In the genomic region with DNA sequence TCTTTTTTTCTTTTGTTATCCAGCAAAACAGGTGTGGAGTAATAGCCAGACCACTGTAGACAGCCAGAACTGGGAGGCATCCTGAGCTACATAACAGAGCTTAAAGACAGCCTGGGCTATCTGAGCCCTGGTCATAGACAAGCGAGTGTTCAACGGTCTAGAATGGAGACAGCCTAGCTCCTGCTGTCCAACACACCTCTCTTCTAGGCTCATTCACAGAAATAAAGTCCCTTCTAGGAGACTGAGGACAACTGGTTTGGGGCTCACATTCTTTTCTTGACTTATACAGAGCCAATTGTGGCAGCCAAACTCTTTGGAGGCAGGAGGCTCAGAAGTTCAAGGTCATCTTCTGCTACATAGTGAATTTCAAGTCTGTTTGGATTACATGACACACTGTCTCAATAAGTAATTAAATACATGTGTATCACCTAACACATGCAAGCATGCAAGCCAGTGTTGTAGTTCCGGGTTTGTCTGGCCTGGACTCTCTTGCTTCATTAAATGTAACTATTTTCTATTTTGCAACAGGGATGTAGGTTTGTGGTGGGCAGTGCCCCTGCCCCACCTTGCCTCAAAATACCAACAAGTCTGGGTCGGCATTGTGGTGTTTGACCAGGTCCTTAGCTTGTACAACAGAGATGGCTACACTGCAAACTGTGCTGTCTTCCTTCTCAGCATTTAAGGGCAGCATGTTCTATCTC, we compare ENCODE assay signal across 8 mouse cellular contexts. TPM values are rescaled to one million over a fixed set of nuclear protein-coding genes. Genes with fewer than 3 reads are reported as not detected.
DNase-seq lines count a peak whose midpoint lies in the region; ATAC-seq and TF ChIP-seq lines count a peak whose summit lies in the region.

No protein-coding gene starts in this region.

- no peaks in the 10 kb centered on the region for H3K79me2 ChIP-seq in C2C12 (ENCODE audit: control insufficient read depth, insufficient read depth)

- peak; percentile 13 for DNase-seq in adrenal gland, adult 2 months
- no peak for DNase-seq in adrenal gland, postnatal 25 days
- no peak for DNase-seq in forebrain, embryonic 14.5 days (ENCODE audit: low spot score)
- no peak for DNase-seq in urinary bladder, postnatal 4 days (ENCODE audit: low spot score in 2 of 2)
- no peak for DNase-seq in layer of hippocampus, postnatal 36 days
- DNase-seq in spleen, postnatal 4 days (ENCODE audit: low spot score in 2 of 2), result no peak

- no peaks in the 10 kb centered on the region for H3K4me1 ChIP-seq in forebrain, embryonic 14.5 days (ENCODE audit: control insufficient read depth, insufficient read depth, low read length)
- peaks cover 18% of the 10 kb centered on the region for H3K4me1 ChIP-seq in liver, embryonic 16.5 days (ENCODE audit: control insufficient read depth, low read depth, low read length)

- no peaks in the 10 kb centered on the region for H3K9me3 ChIP-seq in forebrain, embryonic 14.5 days (replicated peaks; ENCODE audit: control insufficient read depth, low read length)
- no peaks in the 10 kb centered on the region for H3K9me3 ChIP-seq in liver, embryonic 16.5 days (replicated peaks; ENCODE audit: control insufficient read depth, low read length)

- H3ac ChIP-seq in C2C12 (ENCODE audit: control insufficient read depth, insufficient read length, low read depth), result no peak overlapping the region

- 73% methylated on average over 4 of the region's 4 CpGs for WGBS in forebrain, embryonic 14.5 days
- 36% methylated on average over 4 of the region's 4 CpGs for WGBS in liver, embryonic 16.5 days (ENCODE audit: insufficient replicate concordance)

- H3K27ac ChIP-seq in forebrain, embryonic 14.5 days (ENCODE audit: low read depth, low read length), result 0 out of 2 replicates have a peak overlapping the region, but pooled peaks have one; percentile 3
- peak overlapping the region; percentile 75 for H3K27ac ChIP-seq in liver, embryonic 16.5 days (ENCODE audit: low read length)

- peak overlapping the region; percentile 18 for H3K4me3 ChIP-seq in C2C12 (ENCODE audit: insufficient read depth, poor library complexity, severe bottlenecking)
- peak overlapping the region; percentile 42; the same call in 1 of the 2 replicates for H3K4me3 ChIP-seq in forebrain, embryonic 14.5 days (ENCODE audit: low read depth, low read length)
- H3K4me3 ChIP-seq in liver, embryonic 16.5 days (ENCODE audit: low read depth, low read length), result peak overlapping the region; percentile 60

- H3K4me2 ChIP-seq in forebrain, embryonic 14.5 days (ENCODE audit: low read length), result peak overlapping the region; percentile 61
- peak overlapping the region; percentile 73 for H3K4me2 ChIP-seq in liver, embryonic 16.5 days (ENCODE audit: low read depth, low read length)

- no peak for TF ChIP-seq CTCF in C2C12 (IDR thresholded peaks at IDR 0.05; ENCODE audit: control insufficient read depth, insufficient read depth, insufficient read length)

- H3K9ac ChIP-seq in forebrain, embryonic 14.5 days (ENCODE audit: low read length), result peak overlapping the region; percentile 68; the same call in 1 of the 2 replicates
- peak overlapping the region; percentile 31 for H3K9ac ChIP-seq in liver, embryonic 16.5 days (ENCODE audit: low read depth, low read length)

- no peaks in the 10 kb centered on the region for H3K27me3 ChIP-seq in C2C12 (ENCODE audit: control insufficient read depth, insufficient read depth, insufficient read length)
- no peaks in the 10 kb centered on the region for H3K27me3 ChIP-seq in forebrain, embryonic 14.5 days (replicated peaks; ENCODE audit: control insufficient read depth, insufficient read depth, low read length)
- H3K27me3 ChIP-seq in liver, embryonic 16.5 days (ENCODE audit: control insufficient read depth, insufficient read depth, low read depth, low read length), result no peaks in the 10 kb centered on the region

- no peaks in the 10 kb centered on the region for H3K36me3 ChIP-seq in C2C12 (ENCODE audit: control insufficient read depth, insufficient read depth)
- H3K36me3 ChIP-seq in forebrain, embryonic 14.5 days (ENCODE audit: control insufficient read depth, insufficient read depth, low read length), result no peaks in the 10 kb centered on the region
- no peaks in the 10 kb centered on the region for H3K36me3 ChIP-seq in liver, embryonic 16.5 days (ENCODE audit: control insufficient read depth, insufficient read depth)

- no peak for ATAC-seq in forebrain, embryonic 14.5 days
- 0 out of 2 replicates have a peak, but pooled peaks have one; percentile 20 for ATAC-seq in liver, embryonic 16.5 days (ENCODE audit: low read depth)

- H3K79me3 ChIP-seq in C2C12 (ENCODE audit: low read depth), result no peaks in the 10 kb centered on the region

TF ChIP-seq in C2C12, 6 proteins besides CTCF, POLR2A, EP300 and RAD21:
- no peak for TF ChIP-seq USF1 (IDR thresholded peaks at IDR 0.05; ENCODE audit: low read depth)
- TF ChIP-seq MYOG (IDR thresholded peaks at IDR 0.05; ENCODE audit: control insufficient read depth, extremely low read depth, insufficient read length), result no peak
- no peak for TF ChIP-seq MYOD1 (IDR thresholded peaks at IDR 0.05; ENCODE audit: control insufficient read depth, insufficient read length, low read depth)
- TF ChIP-seq FOSL1 (IDR thresholded peaks at IDR 0.05; ENCODE audit: insufficient read depth, low read length, poor library complexity, severe bottlenecking), result no peak
- no peak for TF ChIP-seq MAX (IDR thresholded peaks at IDR 0.05)
- TF ChIP-seq CEBPB (IDR thresholded peaks at IDR 0.05; ENCODE audit: low read depth), result no peak
TF ChIP-seq in C2C12: peak in this region for 0.

RNA-seq across cellular contexts. Expression of a gene that starts 37.4 kb away (rescaled TPM):
- total RNA-seq in adrenal gland, adult 2 months (2021), result 10 to 100 TPM; 16.4 to 23.1 TPM
- polyA plus RNA-seq in adrenal gland, adult 2 months (2012; rRNA removed), result 10.1 and 10.8 TPM in 2 replicates
- 27.3 and 32.8 TPM in 2 replicates for total RNA-seq in adrenal gland, postnatal 25 days (2021)
- 4.2 TPM for polyA plus RNA-seq in C2C12 (2012; fragmentation: generic; extraction: Trizol)
- 1.7 and 1.8 TPM in 2 replicates for polyA plus RNA-seq in forebrain, embryonic 14.5 days (2014; fragmentation: Nextera tagmentation; extraction: Ambion mirVana)
- 4.2 and 5.7 TPM in 2 replicates for polyA plus RNA-seq in liver, embryonic 16.5 days (2015; fragmentation: Nextera tagmentation; extraction: Ambion mirVana)
- total RNA-seq in layer of hippocampus, postnatal 36 days (2021), result 1 to 10 TPM; 2.3 to 2.5 TPM
